Mouse (Mus musculus) MEL (cell line): ENCODE data around the gene Map2k4.

Experiments used
- BHLHE40 ChIP-seq: IDR thresholded peaks from 2 replicates; pipeline ENCODE4 v1.6.1; 2012; ENCODE audit warnings: low read depth, mild to moderate bottlenecking, inconsistent platforms, low read length, improper control_type of control experiment, borderline replicate concordance
- CHD2 ChIP-seq: IDR thresholded peaks from 2 replicates; pipeline ENCODE4 v1.6.1; 2011; ENCODE audit warnings: low read length, improper control_type of control experiment
- CTCF ChIP-seq, 3 experiments: IDR thresholded peaks in 2 of 3; conservative IDR thresholded peaks in 1 of 3; 2 replicates each; pipeline ENCODE4 v1.5.1; 2011 to 2012; ENCODE audit warnings: low read length in 3 of 3, low read depth in 2 of 3, mild to moderate bottlenecking in 2 of 3, improper control_type of control experiment in 1 of 3, inconsistent platforms in 1 of 3, mixed read lengths in 1 of 3, moderate library complexity in 1 of 3; ENCODE audit not compliant: control insufficient read depth in 1 of 3, insufficient read depth in 1 of 3, poor library complexity in 1 of 3, severe bottlenecking in 1 of 3
- E2F4 ChIP-seq: IDR thresholded peaks from 2 replicates; pipeline ENCODE4 v1.6.1; 2011; ENCODE audit warnings: low read depth, low read length, improper control_type of control experiment, borderline replicate concordance
- GABPA ChIP-seq: IDR thresholded peaks from 2 replicates; pipeline ENCODE4 v1.6.1; 2012; ENCODE audit warnings: low read depth, mild to moderate bottlenecking, inconsistent platforms, low read length, improper control_type of control experiment, moderate library complexity
- MYC ChIP-seq: IDR thresholded peaks from 2 replicates; pipeline ENCODE4 v1.6.1; 2011; ENCODE audit warnings: low read depth, mild to moderate bottlenecking, low read length, improper control_type of control experiment, moderate library complexity
- NELFE ChIP-seq: IDR thresholded peaks from 2 replicates; pipeline ENCODE4 v1.6.1; 2011; ENCODE audit warnings: low read depth, low read length, improper control_type of control experiment
- POLR2A ChIP-seq, 2 experiments: IDR thresholded peaks; 2 replicates each; pipeline ENCODE4 v1.6.1; 2011 to 2012; ENCODE audit warnings: low read length in 2 of 2, mild to moderate bottlenecking in 2 of 2, control low read depth in 1 of 2, improper control_type of control experiment in 1 of 2, low read depth in 1 of 2, moderate library complexity in 1 of 2; ENCODE audit not compliant: control insufficient read depth in 1 of 2, insufficient read depth in 1 of 2, poor library complexity in 1 of 2
- POLR2AphosphoS2 ChIP-seq: IDR thresholded peaks from 2 replicates; pipeline ENCODE4 v1.6.1; 2011; ENCODE audit warnings: low read length, improper control_type of control experiment
- RAD21 ChIP-seq: IDR thresholded peaks from 2 replicates; pipeline ENCODE4 v1.6.1; 2011; ENCODE audit warnings: mild to moderate bottlenecking, low read depth, low read length, improper control_type of control experiment
- RCOR1 ChIP-seq: IDR thresholded peaks from 2 replicates; pipeline ENCODE4 v1.6.1; 2012; ENCODE audit warnings: low read depth, mild to moderate bottlenecking, inconsistent platforms, low read length, improper control_type of control experiment
- SMC3 ChIP-seq: IDR thresholded peaks from 2 replicates; pipeline ENCODE4 v1.6.1; 2011; ENCODE audit warnings: low read depth, low read length, improper control_type of control experiment
- TAL1 ChIP-seq: IDR thresholded peaks from 2 replicates; pipeline ENCODE4 v1.6.1; 2012; ENCODE audit warnings: mild to moderate bottlenecking, inconsistent platforms, low read length, moderate library complexity, mixed read lengths

GRCm38 (mm10) chr11:65794428-65795219 is 6.5 kb upstream of the Map2k4 start:
- TF ChIP-seq NELFE: no peak
- TF ChIP-seq CTCF (IDR thresholded peaks at IDR 0.05 in 2 of 3, conservative IDR thresholded peaks at IDR 0.05 in 1 of 3; ENCODE audit: control insufficient read depth in 1 of 3, insufficient read depth in 1 of 3, low read depth in 2 of 3, low read length in 3 of 3, poor library complexity in 1 of 3, severe bottlenecking in 1 of 3): no peak
- TF ChIP-seq CHD2: no peak
- TF ChIP-seq SMC3: no peak
- TF ChIP-seq E2F4: no peak
- TF ChIP-seq POLR2A (IDR thresholded peaks at IDR 0.05; ENCODE audit: control insufficient read depth in 1 of 2, insufficient read depth in 1 of 2, low read depth in 1 of 2, low read length in 2 of 2, poor library complexity in 1 of 2): no peak
- no peak for TF ChIP-seq RAD21
- no peak for TF ChIP-seq BHLHE40
- TF ChIP-seq TAL1: no peak
- TF ChIP-seq MYC: no peak
- no peak for TF ChIP-seq POLR2AphosphoS2
- TF ChIP-seq GABPA: no peak
- peak; percentile 28; the same call in 1 of the 2 replicates for TF ChIP-seq RCOR1
